Mouse (Mus musculus) stomach, embryonic 15.5 days (tissue): ENCODE data around the gene Reln. TPM values are rescaled to one million over a fixed set of nuclear protein-coding genes. Genes with fewer than 3 reads are reported as not detected.

Experiments used
- ATAC-seq: fragments of 200-750 bp; cut with Nextera tagmentation; 2 replicates; pipeline ENCODE4 v1.8.0; 2017; ENCODE audit warnings: low read depth, moderate number of reproducible peaks, moderate TSS enrichment; ENCODE audit not compliant: insufficient read depth, low FRiP score
- H3K27ac ChIP-seq: fragments of 300-500 bp; sonication (generic); 2 replicates; pipeline ENCODE4 v1.5.1; 2015; ENCODE audit warnings: mild to moderate bottlenecking, inconsistent platforms
- H3K27me3 ChIP-seq: fragments of 300-500 bp; sonication (generic); replicated peaks from 2 replicates; pipeline ENCODE4 v1.6.1; 2015; ENCODE audit warnings: inconsistent platforms
- H3K36me3 ChIP-seq: fragments of 300-500 bp; sonication (generic); 2 replicates; pipeline ENCODE4 v1.6.1; 2015; ENCODE audit warnings: inconsistent platforms
- H3K4me1 ChIP-seq: fragments of 300-500 bp; sonication (generic); 2 replicates; pipeline ENCODE4 v1.6.1; 2015; ENCODE audit warnings: inconsistent platforms
- H3K4me2 ChIP-seq: fragments of 300-500 bp; sonication (generic); 2 replicates; pipeline ENCODE4 v1.6.1; 2015; ENCODE audit warnings: mild to moderate bottlenecking, inconsistent platforms
- H3K4me3 ChIP-seq: fragments of 300-500 bp; sonication (generic); replicated peaks from 2 replicates; pipeline ENCODE4 v1.5.1; 2015; ENCODE audit warnings: inconsistent platforms
- H3K9ac ChIP-seq: fragments of 300-500 bp; sonication (generic); 2 replicates; pipeline ENCODE4 v1.6.1; 2015; ENCODE audit warnings: inconsistent platforms
- H3K9me3 ChIP-seq: fragments of 300-500 bp; sonication (generic); 2 replicates; pipeline ENCODE4 v1.6.1; 2016; ENCODE audit warnings: inconsistent platforms
- WGBS: fragments of 180-500 bp; shearing (Covaris S2); methylation state at CpG from one replicate; pipeline ENCODE4 v1.1.7; 2015; 5-methylcytosine and 5-hydroxymethylcytosine counted together
- polyA plus RNA-seq: library from polyadenylated mRNA; unstranded; fragments of >200 nt; fragmentation: Nextera tagmentation; extraction: Ambion mirVana; gene quantifications from 2 replicates; pipeline ENCODE4 v1.2.1, GENCODE M21; 2015

Reln gene
- polyA plus RNA-seq, 1 experiment from 2014 or later = 5.3 TPM

GRCm38 (mm10) chr5:22080468-22080986 is 264.0 kb downstream of the Reln start:
- Histone ChIP-seq H3K4me2 (no peak overlapping the region), H3K4me3 (no peak overlapping the region), H3K4me1 (no peaks in the 10 kb centered on the region), H3K9me3 (no peaks in the 10 kb centered on the region), H3K27me3 (no peaks in the 10 kb centered on the region), H3K27ac (no peak overlapping the region), H3K9ac (no peak overlapping the region), H3K36me3 (no peaks in the 10 kb centered on the region)
- WGBS = 93% methylated on average over 6 of the region's 6 CpGs
- ATAC-seq = no peak

DNA sequence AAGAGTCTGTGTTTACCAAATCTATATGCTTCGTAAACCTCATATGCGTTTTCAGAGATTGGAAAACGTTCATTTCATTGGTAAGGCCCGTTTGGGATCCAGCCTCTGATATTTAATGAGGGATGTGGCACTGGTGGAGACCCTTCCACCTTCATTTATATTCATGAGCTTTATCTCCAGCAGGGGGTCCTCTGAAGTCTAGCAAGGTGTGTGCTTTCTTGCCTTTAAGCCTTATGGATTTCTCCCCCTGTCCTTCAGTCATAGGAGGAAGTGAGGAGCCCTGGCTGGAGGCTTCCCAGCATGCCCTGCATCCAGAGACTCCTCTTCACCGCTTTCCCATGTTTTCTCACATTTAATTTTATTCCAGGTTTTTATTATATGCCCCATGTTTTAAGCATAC is 269.5 kb downstream of the Reln start:
- WGBS = 55% methylated on average over 5 of the region's 5 CpGs
- no peak for ATAC-seq
- Histone ChIP-seq H3K9me3 (no peaks in the 10 kb centered on the region), H3K27me3 (no peaks in the 10 kb centered on the region), H3K36me3 (no peaks in the 10 kb centered on the region), H3K4me2 (no peak overlapping the region), H3K4me3 (no peak overlapping the region), H3K4me1 (no peaks in the 10 kb centered on the region), H3K9ac (no peak overlapping the region), H3K27ac (no peak overlapping the region)

DNA sequence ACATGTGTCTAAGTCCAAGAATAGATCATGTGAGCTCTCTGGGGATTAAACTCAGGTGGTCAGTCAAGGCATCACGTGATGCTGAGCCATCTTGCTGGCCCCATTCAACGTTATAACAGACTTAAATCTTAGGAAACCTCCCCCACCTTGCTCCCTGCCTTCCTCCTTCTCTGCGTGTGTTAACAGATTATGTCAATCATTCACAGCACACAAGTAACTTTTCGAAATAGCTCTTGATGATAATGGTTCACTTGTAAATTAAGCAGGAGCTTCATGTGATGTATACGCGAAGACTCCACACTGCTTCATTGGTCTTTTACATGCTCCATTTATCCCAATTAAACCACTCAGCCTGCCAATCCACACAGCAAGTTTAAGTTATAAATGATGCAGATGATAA is 271.9 kb downstream of the Reln start:
- Histone ChIP-seq H3K4me1 (no peaks in the 10 kb centered on the region), H3K4me3 (no peak overlapping the region), H3K9me3 (no peaks in the 10 kb centered on the region), H3K9ac (no peak overlapping the region), H3K27me3 (no peaks in the 10 kb centered on the region), H3K27ac (no peak overlapping the region), H3K36me3 (no peaks in the 10 kb centered on the region), H3K4me2 (no peak overlapping the region)
- WGBS = 67% methylated on average over 6 of the region's 6 CpGs
- ATAC-seq = no peak

GRCm38 (mm10) chr5:22059251-22059650 is 285.3 kb downstream of the Reln start:
- Histone ChIP-seq H3K4me1 (no peaks in the 10 kb centered on the region), H3K27me3 (no peaks in the 10 kb centered on the region), H3K4me3 (no peak overlapping the region), H3K27ac (no peak overlapping the region), H3K9ac (no peak overlapping the region), H3K4me2 (no peak overlapping the region), H3K9me3 (no peaks in the 10 kb centered on the region), H3K36me3 (no peaks in the 10 kb centered on the region)
- 76% methylated on average over 6 of the region's 6 CpGs for WGBS
- no peak for ATAC-seq

DNA sequence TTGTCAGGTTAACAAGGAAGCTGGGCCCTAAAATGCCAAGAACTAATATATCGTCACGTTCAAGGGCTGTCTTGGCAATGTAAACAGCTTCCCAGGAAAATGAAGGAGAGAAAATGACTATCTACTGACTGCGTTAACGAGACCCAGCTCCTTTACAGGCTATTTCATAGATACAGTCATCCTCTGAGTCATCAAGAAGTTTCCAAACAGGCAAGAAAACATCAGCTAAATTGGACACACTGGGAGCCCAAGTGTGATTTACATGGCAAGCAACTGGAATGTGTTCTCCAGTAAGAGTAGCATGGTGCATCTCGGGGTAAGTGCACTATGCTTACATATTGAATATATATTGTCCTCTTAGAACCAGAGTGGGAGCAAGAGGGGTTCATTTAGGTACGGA is 302.7 kb downstream of the Reln start:
- ATAC-seq = no peak
- no peaks in the 10 kb centered on the region for H3K36me3 ChIP-seq
- no peaks in the 10 kb centered on the region for H3K27me3 ChIP-seq
- no peak overlapping the region for H3K9ac ChIP-seq
- H3K4me2 ChIP-seq = no peak overlapping the region
- 76% methylated on average over 6 of the region's 6 CpGs for WGBS
- no peaks in the 10 kb centered on the region for H3K4me1 ChIP-seq
- H3K9me3 ChIP-seq = no peaks in the 10 kb centered on the region
- H3K4me3 ChIP-seq = no peak overlapping the region
- H3K27ac ChIP-seq = no peak overlapping the region

- no peak for ATAC-seq
- no peak overlapping the region for H3K4me3 ChIP-seq
- no peak overlapping the region for H3K9ac ChIP-seq
- H3K4me1 ChIP-seq = no peaks in the 10 kb centered on the region
- no peaks in the 10 kb centered on the region for H3K9me3 ChIP-seq
- no peak overlapping the region for H3K4me2 ChIP-seq
- H3K27me3 ChIP-seq = no peaks in the 10 kb centered on the region
- 87% methylated on average over 12 of the region's 12 CpGs for WGBS
- H3K27ac ChIP-seq = no peak overlapping the region
- H3K36me3 ChIP-seq = no peaks in the 10 kb centered on the region
Observed at GRCm38 (mm10) chr5:22039375-22040149, 304.9 kb downstream of the Reln start.

DNA sequence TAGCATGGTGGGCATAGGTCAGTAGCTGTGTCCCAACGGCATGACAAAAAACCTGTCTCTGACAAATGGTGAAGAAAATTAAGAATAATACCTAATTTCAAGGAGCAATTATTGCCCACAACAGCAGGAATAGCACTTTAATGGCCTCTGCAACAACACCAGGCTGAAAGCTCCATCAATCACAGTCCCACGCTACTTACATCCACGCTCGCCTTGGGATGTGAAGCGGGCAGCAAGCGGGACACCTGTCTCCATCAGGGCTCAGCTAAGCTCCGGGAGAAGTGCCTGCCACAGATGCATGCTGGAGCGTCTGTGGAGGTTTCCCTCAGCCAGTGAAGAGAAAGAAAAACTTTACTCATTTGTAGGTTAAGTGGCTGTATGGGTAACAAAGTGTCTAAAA is 309.3 kb downstream of the Reln start:
- Histone ChIP-seq H3K36me3 (no peaks in the 10 kb centered on the region), H3K27ac (no peak overlapping the region), H3K4me1 (no peaks in the 10 kb centered on the region), H3K4me3 (no peak overlapping the region), H3K9ac (no peak overlapping the region), H3K4me2 (no peak overlapping the region), H3K27me3 (no peaks in the 10 kb centered on the region), H3K9me3 (no peaks in the 10 kb centered on the region)
- no peak for ATAC-seq
- 62% methylated on average over 8 of the region's 8 CpGs for WGBS

DNA sequence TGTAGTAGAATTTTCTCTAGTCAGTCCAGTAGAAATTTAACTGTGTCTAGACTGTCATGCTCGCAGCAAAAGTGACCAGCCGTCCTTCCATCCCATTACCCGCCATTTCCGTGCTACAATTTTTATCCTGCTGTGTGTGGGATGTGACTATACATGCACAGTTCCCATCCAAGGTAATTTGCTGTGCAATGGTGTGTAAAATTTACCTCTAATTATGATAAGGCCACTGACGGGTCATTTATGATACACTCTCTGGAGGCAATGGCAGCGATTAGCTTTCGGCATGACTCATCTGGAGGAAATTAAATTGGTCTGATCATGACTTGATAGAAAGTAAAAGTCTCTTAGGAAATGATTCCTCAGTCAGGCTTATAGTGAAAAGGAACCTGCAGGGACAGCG is 311.5 kb downstream of the Reln start:
- H3K9me3 ChIP-seq = no peaks in the 10 kb centered on the region
- no peak overlapping the region for H3K4me3 ChIP-seq
- H3K27ac ChIP-seq = no peak overlapping the region
- H3K9ac ChIP-seq = no peak overlapping the region
- H3K4me1 ChIP-seq = no peaks in the 10 kb centered on the region
- WGBS = 89% methylated on average over 8 of the region's 8 CpGs
- no peak for ATAC-seq
- no peaks in the 10 kb centered on the region for H3K27me3 ChIP-seq
- no peak overlapping the region for H3K4me2 ChIP-seq
- no peaks in the 10 kb centered on the region for H3K36me3 ChIP-seq

- Histone ChIP-seq H3K4me3 (no peak overlapping the region), H3K9me3 (no peaks in the 10 kb centered on the region), H3K27me3 (no peaks in the 10 kb centered on the region), H3K9ac (no peak overlapping the region), H3K4me2 (no peak overlapping the region), H3K4me1 (no peaks in the 10 kb centered on the region), H3K27ac (no peak overlapping the region), H3K36me3 (no peaks in the 10 kb centered on the region)
- 58% methylated on average over 7 of the region's 7 CpGs for WGBS
- no peak for ATAC-seq
Observed at GRCm38 (mm10) chr5:22031653-22032052, 312.8 kb downstream of the Reln start.

DNA sequence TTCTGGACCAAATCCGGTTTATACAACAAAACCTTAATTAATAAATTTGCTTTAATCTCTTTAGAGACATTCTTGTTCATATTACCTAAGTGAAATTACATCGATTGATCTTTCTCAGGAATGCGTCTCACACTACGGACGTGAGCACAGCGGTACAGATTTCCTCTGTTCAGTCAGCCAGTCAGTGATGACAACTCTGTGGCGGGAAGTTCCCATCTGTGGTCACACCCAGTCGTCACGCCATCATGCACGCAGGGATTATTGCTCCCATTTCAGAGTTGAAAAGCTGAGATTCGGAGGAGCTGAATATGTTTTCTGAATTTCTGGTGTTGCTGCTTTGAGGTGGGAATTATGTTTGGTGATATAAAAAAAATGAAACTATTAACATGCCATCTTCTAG is 316.1 kb downstream of the Reln start:
- Histone ChIP-seq H3K9ac (no peak overlapping the region), H3K4me3 (no peak overlapping the region), H3K27ac (no peak overlapping the region), H3K4me2 (no peak overlapping the region), H3K9me3 (no peaks in the 10 kb centered on the region), H3K36me3 (no peaks in the 10 kb centered on the region), H3K27me3 (no peaks in the 10 kb centered on the region), H3K4me1 (no peaks in the 10 kb centered on the region)
- WGBS = 88% methylated on average over 11 of the region's 11 CpGs
- no peak for ATAC-seq

DNA sequence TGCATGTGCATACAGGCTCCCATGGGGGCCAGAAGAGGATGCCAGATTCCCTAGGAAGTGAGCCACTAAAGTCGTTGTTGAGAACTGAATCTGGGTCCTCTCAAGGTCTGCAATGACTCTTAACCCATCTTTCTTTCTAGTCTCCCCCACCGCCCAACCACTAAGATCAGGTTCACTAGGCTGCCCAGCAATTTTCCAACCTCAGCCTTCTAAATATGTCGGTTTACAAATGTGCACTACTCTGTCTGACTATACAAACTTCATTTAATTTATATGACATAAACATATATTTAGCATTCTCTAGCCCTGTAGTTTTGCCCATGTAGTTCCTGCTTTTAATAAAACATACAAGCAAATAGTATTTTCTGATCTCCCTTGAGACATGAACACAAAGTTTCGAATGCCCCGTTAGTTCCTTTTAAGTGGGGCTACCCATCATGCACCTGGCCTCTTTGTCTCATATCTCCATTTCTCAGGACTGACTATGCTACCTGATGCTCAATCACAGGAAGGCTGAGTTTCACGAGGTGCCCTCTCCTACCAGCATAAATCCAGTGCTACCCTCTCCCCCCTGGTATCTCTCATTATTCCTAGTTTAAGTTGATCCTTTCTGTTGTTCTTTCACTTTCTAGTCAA is 317.1 kb downstream of the Reln start:
- H3K4me2 ChIP-seq = no peak overlapping the region
- H3K27me3 ChIP-seq = no peaks in the 10 kb centered on the region
- H3K4me1 ChIP-seq = no peaks in the 10 kb centered on the region
- no peak for ATAC-seq
- no peaks in the 10 kb centered on the region for H3K36me3 ChIP-seq
- H3K27ac ChIP-seq = no peak overlapping the region
- 78% methylated on average over 6 of the region's 6 CpGs for WGBS
- H3K9me3 ChIP-seq = no peaks in the 10 kb centered on the region
- no peak overlapping the region for H3K4me3 ChIP-seq
- no peak overlapping the region for H3K9ac ChIP-seq

- Histone ChIP-seq H3K27me3 (no peaks in the 10 kb centered on the region), H3K4me1 (no peaks in the 10 kb centered on the region), H3K36me3 (no peaks in the 10 kb centered on the region), H3K27ac (no peak overlapping the region), H3K4me2 (no peak overlapping the region), H3K4me3 (no peak overlapping the region), H3K9me3 (no peaks in the 10 kb centered on the region), H3K9ac (no peak overlapping the region)
- no peak for ATAC-seq
- WGBS = 85% methylated on average over 4 of the region's 4 CpGs
Observed at GRCm38 (mm10) chr5:22025746-22026145, 318.8 kb downstream of the Reln start.
